In the genomic region with DNA sequence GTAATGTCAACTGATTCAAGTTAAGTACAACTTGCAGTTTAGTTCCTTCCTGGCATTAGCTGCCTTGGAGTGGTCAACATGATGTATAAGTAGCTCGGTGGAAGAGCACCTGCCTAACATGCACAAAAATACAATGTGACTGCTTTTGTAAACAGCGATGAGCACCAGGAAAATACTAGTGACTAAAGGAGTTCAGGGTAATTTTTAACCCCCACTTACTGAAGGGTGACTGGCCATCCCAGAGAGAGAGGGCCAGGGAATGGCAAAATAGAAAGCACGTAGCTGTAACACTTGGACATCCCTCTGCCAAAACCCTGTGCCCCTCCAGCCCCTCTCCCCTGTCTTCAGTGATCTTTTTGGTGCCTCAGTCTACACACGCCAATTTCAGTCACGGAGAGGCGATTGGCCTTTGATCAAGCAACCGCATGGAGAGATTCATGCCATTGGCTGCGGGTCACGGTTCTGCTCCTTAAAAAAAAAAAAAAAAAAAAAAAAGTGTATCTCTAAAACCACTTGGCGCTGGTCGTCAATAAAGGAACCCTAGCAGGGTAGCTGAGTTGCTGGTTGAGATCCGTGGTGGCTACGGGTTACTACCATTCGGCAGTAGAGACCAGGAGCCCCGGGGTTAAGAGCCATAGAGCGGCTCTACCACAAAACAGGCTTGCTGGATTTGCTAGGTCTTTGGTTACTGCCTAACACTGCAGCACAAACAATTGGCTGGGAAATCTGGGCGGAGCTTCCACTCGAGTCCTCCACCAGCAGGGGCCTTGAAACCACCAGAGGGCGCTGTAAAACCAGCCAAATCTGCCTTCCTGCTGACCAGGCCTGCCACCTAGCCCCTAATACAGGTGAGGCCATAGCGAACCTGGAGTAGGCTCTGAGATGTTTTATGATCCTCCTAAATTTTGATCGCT, we compare ENCODE assay signal across 8 mouse cellular contexts. TPM values are rescaled to one million over a fixed set of nuclear protein-coding genes. Genes with fewer than 3 reads are reported as not detected.
DNase-seq lines count a peak whose midpoint lies in the region; ATAC-seq and TF ChIP-seq lines count a peak whose summit lies in the region.

No protein-coding gene starts in this region.

- peak overlapping the region; percentile 65 for H3K4me3 ChIP-seq in ES-Bruce4 (ENCODE audit: low read depth, low read length)
- peak overlapping the region; percentile 34 for H3K4me3 ChIP-seq in forebrain, embryonic 13.5 days
- H3K4me3 ChIP-seq in liver, postnatal 0 days (ENCODE audit: low read depth, low read length) = peak overlapping the region; percentile 29
- peak overlapping the region; percentile 32 for H3K4me3 ChIP-seq in neural tube, embryonic 14.5 days (ENCODE audit: low read depth, low read length)

- TF ChIP-seq POLR2A in ES-Bruce4 (IDR thresholded peaks at IDR 0.05; ENCODE audit: insufficient read depth, low read length) = no peak

- ATAC-seq in cerebellum, adult (ENCODE audit: insufficient number of reproducible peaks, low FRiP score, low TSS enrichment) = peak; percentile 88
- peak; percentile 68 for ATAC-seq in forebrain, embryonic 13.5 days
- peak; percentile 64 for ATAC-seq in liver, postnatal 0 days
- peak; percentile 81 for ATAC-seq in neural tube, embryonic 14.5 days (ENCODE audit: low read depth)

- no peaks in the 10 kb centered on the region for H3K27me3 ChIP-seq in ES-Bruce4 (ENCODE audit: control insufficient read depth, insufficient read depth, low read length, poor library complexity, severe bottlenecking)
- H3K27me3 ChIP-seq in forebrain, embryonic 13.5 days = no peaks in the 10 kb centered on the region
- no peaks in the 10 kb centered on the region for H3K27me3 ChIP-seq in liver, postnatal 0 days (ENCODE audit: insufficient read depth, low read length)
- no peaks in the 10 kb centered on the region for H3K27me3 ChIP-seq in neural tube, embryonic 14.5 days (ENCODE audit: control insufficient read depth, insufficient read depth, low read length)

- peak; percentile 94 to 99 for DNase-seq in heart, postnatal 10 days
- DNase-seq in large intestine, adult 2 months (ENCODE audit: low read depth, low spot score) = peak; percentile 98
- peak; percentile 95 for DNase-seq in liver, postnatal 0 days
- DNase-seq in testis, postnatal 10 days (ENCODE audit: low spot score) = peak; percentile 96

- intact Hi-C loops in heart, postnatal 10 days (cut with DNase I) = no loop called here

- H3K9ac ChIP-seq in ES-Bruce4 (ENCODE audit: low read depth, poor library complexity, severe bottlenecking) = peak overlapping the region; percentile 55
- peak overlapping the region; percentile 56 for H3K9ac ChIP-seq in forebrain, embryonic 13.5 days
- peak overlapping the region; percentile 39 for H3K9ac ChIP-seq in liver, postnatal 0 days (replicated peaks)
- peak overlapping the region; percentile 39; the same call in 1 of the 2 replicates for H3K9ac ChIP-seq in neural tube, embryonic 14.5 days (replicated peaks; ENCODE audit: low read depth, low read length)

- 0 out of 2 replicates have a peak, but pooled peaks have one; percentile 45 for TF ChIP-seq EP300 in ES-Bruce4 (IDR thresholded peaks at IDR 0.05; ENCODE audit: insufficient read depth, low read depth, low read length)
- TF ChIP-seq EP300 in liver, postnatal 0 days (IDR thresholded peaks at IDR 0.05; ENCODE audit: low read depth) = no peak

- H3K4me2 ChIP-seq in forebrain, embryonic 13.5 days = peak overlapping the region; percentile 59
- H3K4me2 ChIP-seq in liver, postnatal 0 days (ENCODE audit: low read depth, low read length) = peak overlapping the region; percentile 69
- H3K4me2 ChIP-seq in neural tube, embryonic 14.5 days (ENCODE audit: low read depth, low read length) = peak overlapping the region; percentile 54

- WGBS in forebrain, embryonic 13.5 days = 10% methylated on average over 21 of the region's 21 CpGs
- WGBS in large intestine, adult 2 months = 7% methylated on average over 21 of the region's 21 CpGs
- 7% methylated on average over 21 of the region's 21 CpGs for WGBS in liver, postnatal 0 days (ENCODE audit: insufficient replicate concordance)
- 11% methylated on average over 21 of the region's 21 CpGs for WGBS in neural tube, embryonic 14.5 days

- peak; percentile 97 for TF ChIP-seq CTCF in ES-Bruce4 (IDR thresholded peaks at IDR 0.05; ENCODE audit: low read depth, low read length)
- peak; percentile 97 for TF ChIP-seq CTCF in liver, postnatal 0 days (IDR thresholded peaks at IDR 0.05; ENCODE audit: low read depth)

- no peaks in the 10 kb centered on the region for H3K9me3 ChIP-seq in ES-Bruce4 (replicated peaks; ENCODE audit: control insufficient read depth, insufficient read depth, low read length, poor library complexity, severe bottlenecking)
- H3K9me3 ChIP-seq in forebrain, embryonic 13.5 days (replicated peaks) = no peaks in the 10 kb centered on the region
- H3K9me3 ChIP-seq in liver, postnatal 0 days (ENCODE audit: low read length) = no peaks in the 10 kb centered on the region
- no peaks in the 10 kb centered on the region for H3K9me3 ChIP-seq in neural tube, embryonic 14.5 days (ENCODE audit: control insufficient read depth, low read length)

- H3K4me1 ChIP-seq in ES-Bruce4 (ENCODE audit: control insufficient read depth, insufficient read depth, low read length) = peaks cover 2% of the 10 kb centered on the region
- peaks cover 13% of the 10 kb centered on the region for H3K4me1 ChIP-seq in forebrain, embryonic 13.5 days
- H3K4me1 ChIP-seq in liver, postnatal 0 days (ENCODE audit: insufficient read depth) = peaks cover 22% of the 10 kb centered on the region
- H3K4me1 ChIP-seq in neural tube, embryonic 14.5 days (ENCODE audit: control insufficient read depth, insufficient read depth, low read length) = no peaks in the 10 kb centered on the region

- 0 out of 2 replicates have a peak overlapping the region, but pooled peaks have one; percentile 44 for H3K27ac ChIP-seq in ES-Bruce4 (ENCODE audit: insufficient read depth, low read length)
- no peak overlapping the region for H3K27ac ChIP-seq in forebrain, embryonic 13.5 days
- peak overlapping the region; percentile 82 for H3K27ac ChIP-seq in liver, postnatal 0 days (ENCODE audit: low read depth)
- H3K27ac ChIP-seq in neural tube, embryonic 14.5 days (ENCODE audit: low read depth, low read length) = peak overlapping the region; percentile 28; the same call in 1 of the 2 replicates

- no peaks in the 10 kb centered on the region for H3K36me3 ChIP-seq in ES-Bruce4 (ENCODE audit: control insufficient read depth, insufficient read depth, low read length, poor library complexity, severe bottlenecking)
- no peaks in the 10 kb centered on the region for H3K36me3 ChIP-seq in forebrain, embryonic 13.5 days (ENCODE audit: poor library complexity, severe bottlenecking)
- H3K36me3 ChIP-seq in liver, postnatal 0 days (replicated peaks; ENCODE audit: insufficient read depth, low read length) = no peaks in the 10 kb centered on the region; the same call in none of the 2 replicates
- no peaks in the 10 kb centered on the region for H3K36me3 ChIP-seq in neural tube, embryonic 14.5 days (ENCODE audit: control insufficient read depth, insufficient read depth, low read length)

RNA-seq across cellular contexts. Expression of a gene that starts 5.1 kb away (rescaled TPM):
- polyA plus RNA-seq in ES-Bruce4 (2011; ENCODE audit: insufficient read depth, insufficient read length, low read depth, missing spikeins) = 174 and 180 TPM in 2 replicates
- polyA plus RNA-seq in forebrain, embryonic 13.5 days (2015; fragmentation: Nextera tagmentation; extraction: Ambion mirVana) = 182 and 199 TPM in 2 replicates
- 100 to 1,000 TPM; 113 to 118 TPM for total RNA-seq in heart, postnatal 10 days (2021)
- polyA plus RNA-seq in large intestine, adult 2 months (2012; rRNA removed) = 55.9 and 64.8 TPM in 2 replicates
- 60.0 and 68.1 TPM in 2 replicates for polyA plus RNA-seq in liver, postnatal 0 days (2015; fragmentation: Nextera tagmentation; extraction: Ambion mirVana)
- polyA plus RNA-seq in neural tube, embryonic 14.5 days (2014; fragmentation: Nextera tagmentation; extraction: Ambion mirVana) = 184 and 218 TPM in 2 replicates

RNA-seq across cellular contexts. Expression of a gene that starts 13.4 kb away (rescaled TPM):
- 0.42 TPM in 1 of 2 replicates, not detected in the other for polyA plus RNA-seq in ES-Bruce4 (2011; ENCODE audit: insufficient read depth, insufficient read length, low read depth, missing spikeins)
- polyA plus RNA-seq in forebrain, embryonic 13.5 days (2015; fragmentation: Nextera tagmentation; extraction: Ambion mirVana) = 4.1 and 4.8 TPM in 2 replicates
- total RNA-seq in heart, postnatal 10 days (2021) = not detected
- polyA plus RNA-seq in large intestine, adult 2 months (2012; rRNA removed) = 4.2 and 7.3 TPM in 2 replicates
- 30.8 and 38.3 TPM in 2 replicates for polyA plus RNA-seq in liver, postnatal 0 days (2015; fragmentation: Nextera tagmentation; extraction: Ambion mirVana)
- 5.4 and 8.1 TPM in 2 replicates for polyA plus RNA-seq in neural tube, embryonic 14.5 days (2014; fragmentation: Nextera tagmentation; extraction: Ambion mirVana)

RNA-seq across cellular contexts. Expression of a gene that starts 42.5 kb away (rescaled TPM):
- polyA plus RNA-seq in ES-Bruce4 (2011; ENCODE audit: insufficient read depth, insufficient read length, low read depth, missing spikeins) = not detected in 2 replicates
- 0.19 TPM in 1 of 2 replicates, not detected in the other for polyA plus RNA-seq in forebrain, embryonic 13.5 days (2015; fragmentation: Nextera tagmentation; extraction: Ambion mirVana)
- total RNA-seq in heart, postnatal 10 days (2021) = not detected
- not detected in 2 replicates for polyA plus RNA-seq in large intestine, adult 2 months (2012; rRNA removed)
- 0.09 TPM in 2 replicates for polyA plus RNA-seq in liver, postnatal 0 days (2015; fragmentation: Nextera tagmentation; extraction: Ambion mirVana)
- polyA plus RNA-seq in neural tube, embryonic 14.5 days (2014; fragmentation: Nextera tagmentation; extraction: Ambion mirVana) = 0.51 and 0.66 TPM in 2 replicates

RNA-seq across cellular contexts. Expression of a gene that starts 52.7 kb away (rescaled TPM):
- not detected in 2 replicates for polyA plus RNA-seq in ES-Bruce4 (2011; ENCODE audit: insufficient read depth, insufficient read length, low read depth, missing spikeins)
- 0.09 and 0.33 TPM in 2 replicates for polyA plus RNA-seq in forebrain, embryonic 13.5 days (2015; fragmentation: Nextera tagmentation; extraction: Ambion mirVana)
- total RNA-seq in heart, postnatal 10 days (2021) = under 1 TPM in 1 of 2 experiments, not detected in 1; 0.35 TPM
- 2.0 and 3.8 TPM in 2 replicates for polyA plus RNA-seq in large intestine, adult 2 months (2012; rRNA removed)
- not detected in 2 replicates for polyA plus RNA-seq in liver, postnatal 0 days (2015; fragmentation: Nextera tagmentation; extraction: Ambion mirVana)
- 0.61 and 0.86 TPM in 2 replicates for polyA plus RNA-seq in neural tube, embryonic 14.5 days (2014; fragmentation: Nextera tagmentation; extraction: Ambion mirVana)
